Mouse (Mus musculus): ENCODE data around the gene Glt6d1. TPM values are rescaled to one million over a fixed set of nuclear protein-coding genes. Genes with fewer than 3 reads are reported as not detected.
"Not testable (repeated sequence)": the region's sequence is repeated elsewhere in the genome, so short reads cannot be mapped to it uniquely, and the experiment has no call there.

The Glt6d1 gene
- 55.2 and 62.6 TPM in 2 replicates for polyA plus RNA-seq (2012; rRNA removed)

- Histone ChIP-seq H3K27ac (ENCODE audit: control insufficient read depth, insufficient read depth, low read depth, low read length) (peak within 1 kb of the TSS; percentile 45), H3K4me3 (ENCODE audit: control insufficient read depth, low read depth, low read length) (peak within 1 kb of the TSS; percentile 74)
- not testable (repeated sequence) for H3K36me3 ChIP-seq (ENCODE audit: control insufficient read depth, insufficient read depth, low read length); H3K27me3 ChIP-seq (ENCODE audit: control insufficient read depth, insufficient read depth, low read length); H3K4me1 ChIP-seq (ENCODE audit: control insufficient read depth, insufficient read depth, low read length)
Observed at GRCm38 (mm10) chr2:25815748-25816147, at the start of gene Glt6d1. Gene Glt6d1 (minus strand): TSS chr2:25815848.

DNA sequence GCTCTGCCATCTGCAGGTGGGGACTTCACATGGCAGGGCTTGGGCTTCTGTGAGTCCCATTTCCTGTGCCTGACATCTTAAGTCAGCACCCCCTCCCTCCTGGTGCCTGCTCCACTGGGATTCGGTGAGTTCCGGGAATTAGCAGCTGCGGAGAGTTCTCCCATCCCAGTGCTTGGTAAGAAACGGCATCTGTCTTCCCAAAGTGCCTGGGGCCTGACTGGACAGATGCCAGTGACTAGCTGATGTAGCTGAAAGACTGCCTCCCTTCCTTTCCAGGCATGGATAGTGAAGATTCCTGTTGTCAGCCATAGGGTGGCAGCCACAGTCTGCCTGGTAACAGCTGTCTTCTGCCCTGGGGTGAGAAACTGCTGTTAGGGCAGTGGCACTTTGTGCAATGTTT, 49.8 kb upstream of the Glt6d1 start:
- no peaks in the 10 kb centered on the region for H3K36me3 ChIP-seq (ENCODE audit: control insufficient read depth, insufficient read depth, low read length)
- no peak for TF ChIP-seq POLR2A (IDR thresholded peaks at IDR 0.05; ENCODE audit: control insufficient read depth, low read depth, low read length)
- peak; percentile 28; the same call in 1 of the 2 replicates for TF ChIP-seq CTCF (IDR thresholded peaks at IDR 0.05; ENCODE audit: control insufficient read depth, insufficient read depth, insufficient replicate concordance, low read depth, low read length)
- no peak overlapping the region for H3K4me3 ChIP-seq (ENCODE audit: control insufficient read depth, low read depth, low read length)
- H3K27me3 ChIP-seq (ENCODE audit: control insufficient read depth, insufficient read depth, low read length), result no peaks in the 10 kb centered on the region
- H3K4me1 ChIP-seq (ENCODE audit: control insufficient read depth, insufficient read depth, low read length), result peaks cover 27% of the 10 kb centered on the region
- no peak overlapping the region for H3K27ac ChIP-seq (ENCODE audit: control insufficient read depth, insufficient read depth, low read depth, low read length)

- Histone ChIP-seq H3K27me3 (ENCODE audit: control insufficient read depth, insufficient read depth, low read length) (no peaks in the 10 kb centered on the region), H3K27ac (ENCODE audit: control insufficient read depth, insufficient read depth, low read depth, low read length) (no peak overlapping the region), H3K4me1 (ENCODE audit: control insufficient read depth, insufficient read depth, low read length) (peaks cover 27% of the 10 kb centered on the region), H3K4me3 (ENCODE audit: control insufficient read depth, low read depth, low read length) (peak overlapping the region; percentile 51), H3K36me3 (ENCODE audit: control insufficient read depth, insufficient read depth, low read length) (no peaks in the 10 kb centered on the region)
- TF ChIP-seq POLR2A (IDR thresholded peaks at IDR 0.05; ENCODE audit: control insufficient read depth, low read depth, low read length) (no peak), CTCF (IDR thresholded peaks at IDR 0.05; ENCODE audit: control insufficient read depth, insufficient read depth, insufficient replicate concordance, low read depth, low read length) (no peak)
Observed at GRCm38 (mm10) chr2:25864230-25864629, 48.6 kb upstream of the Glt6d1 start.

GRCm38 (mm10) chr2:25863337-25864131, 47.9 kb upstream of the Glt6d1 start, which contains the start of gene Kcnt1:
Gene Kcnt1 (plus strand): TSS chr2:25863734.
- Histone ChIP-seq H3K27ac (ENCODE audit: control insufficient read depth, insufficient read depth, low read depth, low read length) (no peak within 1 kb of the TSS), H3K27me3 (ENCODE audit: control insufficient read depth, insufficient read depth, low read length) (no peaks in the 10 kb centered on the region)

GRCm38 (mm10) chr2:25862696-25863270, 47.1 kb upstream of the Glt6d1 start:
- no peaks in the 10 kb centered on the region for H3K36me3 ChIP-seq (ENCODE audit: control insufficient read depth, insufficient read depth, low read length)
- H3K27ac ChIP-seq (ENCODE audit: control insufficient read depth, insufficient read depth, low read depth, low read length), result no peak overlapping the region
- no peaks in the 10 kb centered on the region for H3K27me3 ChIP-seq (ENCODE audit: control insufficient read depth, insufficient read depth, low read length)
- H3K4me3 ChIP-seq (ENCODE audit: control insufficient read depth, low read depth, low read length), result no peak overlapping the region
- TF ChIP-seq POLR2A (IDR thresholded peaks at IDR 0.05; ENCODE audit: control insufficient read depth, low read depth, low read length) (no peak), CTCF (IDR thresholded peaks at IDR 0.05; ENCODE audit: control insufficient read depth, insufficient read depth, insufficient replicate concordance, low read depth, low read length) (no peak)
- H3K4me1 ChIP-seq (ENCODE audit: control insufficient read depth, insufficient read depth, low read length), result peaks cover 27% of the 10 kb centered on the region

More at GRCm38 (mm10) chr2:25863337-25864131, 47.9 kb upstream of the Glt6d1 start, which contains the start of gene Kcnt1:
- Histone ChIP-seq H3K4me1 (ENCODE audit: control insufficient read depth, insufficient read depth, low read length) (peaks cover 27% of the 10 kb centered on the region), H3K36me3 (ENCODE audit: control insufficient read depth, insufficient read depth, low read length) (no peaks in the 10 kb centered on the region), H3K4me3 (ENCODE audit: control insufficient read depth, low read depth, low read length) (peak within 1 kb of the TSS; percentile 80)
- TF ChIP-seq CTCF (IDR thresholded peaks at IDR 0.05; ENCODE audit: control insufficient read depth, insufficient read depth, insufficient replicate concordance, low read depth, low read length), result no peak
- TF ChIP-seq POLR2A (IDR thresholded peaks at IDR 0.05; ENCODE audit: control insufficient read depth, low read depth, low read length), result no peak

- Histone ChIP-seq H3K36me3 (ENCODE audit: control insufficient read depth, insufficient read depth, low read length) (no peaks in the 10 kb centered on the region), H3K27ac (ENCODE audit: control insufficient read depth, insufficient read depth, low read depth, low read length) (no peak overlapping the region), H3K27me3 (ENCODE audit: control insufficient read depth, insufficient read depth, low read length) (no peaks in the 10 kb centered on the region), H3K4me1 (ENCODE audit: control insufficient read depth, insufficient read depth, low read length) (peaks cover 27% of the 10 kb centered on the region), H3K4me3 (ENCODE audit: control insufficient read depth, low read depth, low read length) (no peak overlapping the region)
- TF ChIP-seq CTCF (IDR thresholded peaks at IDR 0.05; ENCODE audit: control insufficient read depth, insufficient read depth, insufficient replicate concordance, low read depth, low read length) (no peak), POLR2A (IDR thresholded peaks at IDR 0.05; ENCODE audit: control insufficient read depth, low read depth, low read length) (no peak)
Observed at GRCm38 (mm10) chr2:25862038-25862437, 46.4 kb upstream of the Glt6d1 start.

DNA sequence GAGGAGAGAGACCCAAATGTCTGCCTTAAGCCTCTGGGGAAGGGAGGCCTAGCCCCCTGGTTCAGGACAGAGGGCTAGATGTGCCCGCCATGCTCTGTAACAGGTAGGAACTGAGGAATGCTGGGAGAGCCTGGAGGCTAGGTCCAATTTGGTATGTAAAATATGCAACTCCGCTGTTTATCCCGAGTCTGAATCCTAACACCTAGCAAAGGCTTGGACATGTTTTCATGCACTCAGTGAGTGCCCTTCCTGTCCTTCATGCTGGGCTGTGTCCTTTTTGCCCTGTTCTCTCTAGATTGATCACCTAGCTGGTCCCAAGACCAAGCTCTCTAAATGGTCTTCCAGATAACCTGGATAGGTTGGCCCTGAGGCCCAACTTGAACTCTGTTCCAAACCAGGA, 44.2 kb upstream of the Glt6d1 start:
- no peak overlapping the region for H3K27ac ChIP-seq (ENCODE audit: control insufficient read depth, insufficient read depth, low read depth, low read length)
- H3K4me1 ChIP-seq (ENCODE audit: control insufficient read depth, insufficient read depth, low read length), result peaks cover 21% of the 10 kb centered on the region
- no peak overlapping the region for H3K4me3 ChIP-seq (ENCODE audit: control insufficient read depth, low read depth, low read length)
- no peaks in the 10 kb centered on the region for H3K27me3 ChIP-seq (ENCODE audit: control insufficient read depth, insufficient read depth, low read length)
- H3K36me3 ChIP-seq (ENCODE audit: control insufficient read depth, insufficient read depth, low read length), result no peaks in the 10 kb centered on the region
- TF ChIP-seq CTCF (IDR thresholded peaks at IDR 0.05; ENCODE audit: control insufficient read depth, insufficient read depth, insufficient replicate concordance, low read depth, low read length) (no peak), POLR2A (IDR thresholded peaks at IDR 0.05; ENCODE audit: control insufficient read depth, low read depth, low read length) (no peak)
